In genomic region chr8:85035165-85035727, GRCm38 (mm10) we compare ENCODE assay signal across 8 mouse cellular contexts. TPM values are rescaled to one million over a fixed set of nuclear protein-coding genes. Genes with fewer than 3 reads are reported as not detected.
A peak's percentile ranks its signal among the peaks of the same experiment; 100 is the strongest.
DNase-seq lines count a peak whose midpoint lies in the region; ATAC-seq and TF ChIP-seq lines count a peak whose summit lies in the region.

No protein-coding gene starts in this region.

- H3K9me3 ChIP-seq in lung, embryonic 14.5 days (ENCODE audit: low read depth, low read length), result no peaks in the 10 kb centered on the region
- H3K9me3 ChIP-seq in embryonic facial prominence, embryonic 13.5 days, result no peaks in the 10 kb centered on the region
- H3K9me3 ChIP-seq in limb, embryonic 10.5 days (replicated peaks), result no peaks in the 10 kb centered on the region
- H3K9me3 ChIP-seq in neural tube, embryonic 14.5 days (ENCODE audit: control insufficient read depth, low read length), result no peaks in the 10 kb centered on the region

- 0 out of 2 replicates have a peak, but pooled peaks cover 16% of the 10 kb centered on the region for H3K4me1 ChIP-seq in lung, embryonic 14.5 days (ENCODE audit: insufficient read depth)
- peaks cover 30% of the 10 kb centered on the region for H3K4me1 ChIP-seq in embryonic facial prominence, embryonic 13.5 days
- peaks cover 34% of the 10 kb centered on the region for H3K4me1 ChIP-seq in limb, embryonic 10.5 days
- H3K4me1 ChIP-seq in neural tube, embryonic 14.5 days (ENCODE audit: control insufficient read depth, insufficient read depth, low read length), result peaks cover 24% of the 10 kb centered on the region

- H3K9ac ChIP-seq in lung, embryonic 14.5 days, result peak overlapping the region; percentile 90
- H3K9ac ChIP-seq in embryonic facial prominence, embryonic 13.5 days, result peak overlapping the region; percentile 95
- peak overlapping the region; percentile 87; the same call in 1 of the 2 replicates for H3K9ac ChIP-seq in neural tube, embryonic 14.5 days (replicated peaks; ENCODE audit: low read depth, low read length)

- ATAC-seq in lung, embryonic 14.5 days (ENCODE audit: insufficient read depth), result no peak
- ATAC-seq in embryonic facial prominence, embryonic 13.5 days (ENCODE audit: insufficient number of reproducible peaks, insufficient read depth, low FRiP score, low TSS enrichment, low read depth), result no peak
- ATAC-seq in neural tube, embryonic 14.5 days (ENCODE audit: low read depth), result no peak

- no peak for TF ChIP-seq CTCF in lung, embryonic 14.5 days (IDR thresholded peaks at IDR 0.05; ENCODE audit: low read depth)

- H3K27me3 ChIP-seq in lung, embryonic 14.5 days (ENCODE audit: insufficient read depth, low read length), result no peaks in the 10 kb centered on the region
- H3K27me3 ChIP-seq in embryonic facial prominence, embryonic 13.5 days, result no peaks in the 10 kb centered on the region
- H3K27me3 ChIP-seq in limb, embryonic 10.5 days (ENCODE audit: low read depth, poor library complexity, severe bottlenecking), result no peaks in the 10 kb centered on the region
- no peaks in the 10 kb centered on the region for H3K27me3 ChIP-seq in neural tube, embryonic 14.5 days (ENCODE audit: control insufficient read depth, insufficient read depth, low read length)

- H3K36me3 ChIP-seq in lung, embryonic 14.5 days (ENCODE audit: insufficient read depth), result peaks cover 42% of the 10 kb centered on the region
- peaks cover 40% of the 10 kb centered on the region for H3K36me3 ChIP-seq in embryonic facial prominence, embryonic 13.5 days
- peaks cover 51% of the 10 kb centered on the region for H3K36me3 ChIP-seq in limb, embryonic 10.5 days
- peaks cover 17% of the 10 kb centered on the region for H3K36me3 ChIP-seq in neural tube, embryonic 14.5 days (ENCODE audit: control insufficient read depth, insufficient read depth, low read length)

- peak overlapping the region; percentile 83 for H3K4me3 ChIP-seq in lung, embryonic 14.5 days (ENCODE audit: low read depth, low read length)
- H3K4me3 ChIP-seq in embryonic facial prominence, embryonic 13.5 days, result peak overlapping the region; percentile 81
- H3K4me3 ChIP-seq in limb, embryonic 10.5 days, result peak overlapping the region; percentile 81
- peak overlapping the region; percentile 77 for H3K4me3 ChIP-seq in neural tube, embryonic 14.5 days (ENCODE audit: low read depth, low read length)

- DNase-seq in lung, embryonic 14.5 days, result no peak
- DNase-seq in lung, postnatal 25 days (ENCODE audit: low spot score), result no peak
- DNase-seq in limb, embryonic 10.5 days (ENCODE audit: low spot score), result no peak
- no peak for DNase-seq in adrenal gland, postnatal 10 days
- DNase-seq in left cerebral cortex, adult 8-10 months (ENCODE audit: low spot score in 2 of 2), result no peak
- DNase-seq in cerebellum, postnatal 25 days, result no peak

- H3K27ac ChIP-seq in lung, embryonic 14.5 days (ENCODE audit: low read depth), result peak overlapping the region; percentile 100
- peak overlapping the region; percentile 100 for H3K27ac ChIP-seq in embryonic facial prominence, embryonic 13.5 days
- H3K27ac ChIP-seq in limb, embryonic 10.5 days, result peak overlapping the region; percentile 99
- no peak overlapping the region for H3K27ac ChIP-seq in neural tube, embryonic 14.5 days (ENCODE audit: low read depth, low read length)

- H3K4me2 ChIP-seq in lung, embryonic 14.5 days, result peak overlapping the region; percentile 93
- peak overlapping the region; percentile 80 for H3K4me2 ChIP-seq in embryonic facial prominence, embryonic 13.5 days
- peak overlapping the region; percentile 96 for H3K4me2 ChIP-seq in neural tube, embryonic 14.5 days (ENCODE audit: low read depth, low read length)

- WGBS in lung, embryonic 14.5 days, result 4% methylated on average over 12 of the region's 12 CpGs
- WGBS in embryonic facial prominence, embryonic 13.5 days, result 5% methylated on average over 12 of the region's 12 CpGs
- 8% methylated on average over 12 of the region's 12 CpGs for WGBS in limb, embryonic 10.5 days
- 6% methylated on average over 12 of the region's 12 CpGs for whole genome bisulfite sequencing in neural tube, embryonic 14.5 days

RNA-seq across cellular contexts. Expression of gene Tnpo2, which starts 1.5 kb away (rescaled TPM):
- 17.9 and 20.2 TPM in 2 replicates for polyA plus RNA-seq in lung, embryonic 14.5 days (2014; fragmentation: Nextera tagmentation; extraction: Ambion mirVana)
- 30.1 and 43.4 TPM in 2 replicates for polyA plus RNA-seq in embryonic facial prominence, embryonic 13.5 days (2015; fragmentation: Nextera tagmentation; extraction: Ambion mirVana)
- 28.1 and 28.4 TPM in 2 replicates for polyA plus RNA-seq in limb, embryonic 10.5 days (2016; fragmentation: Nextera tagmentation; extraction: Ambion mirVana)
- 30.8 and 45.8 TPM in 2 replicates for polyA plus RNA-seq in neural tube, embryonic 14.5 days (2014; fragmentation: Nextera tagmentation; extraction: Ambion mirVana)
- 10 to 100 TPM; 56.6 to 59.7 TPM for total RNA-seq in adrenal gland, postnatal 10 days (2021)
- 100 to 1,000 TPM; 134 to 186 (median 156) TPM for total RNA-seq in left cerebral cortex, adult 8-10 months (2022)

RNA-seq across cellular contexts. Expression of gene Trir, which starts 8.6 kb away (rescaled TPM):
- polyA plus RNA-seq in lung, embryonic 14.5 days (2014; fragmentation: Nextera tagmentation; extraction: Ambion mirVana), result 153 and 156 TPM in 2 replicates
- polyA plus RNA-seq in embryonic facial prominence, embryonic 13.5 days (2015; fragmentation: Nextera tagmentation; extraction: Ambion mirVana), result 133 and 146 TPM in 2 replicates
- 138 and 157 TPM in 2 replicates for polyA plus RNA-seq in limb, embryonic 10.5 days (2016; fragmentation: Nextera tagmentation; extraction: Ambion mirVana)
- polyA plus RNA-seq in neural tube, embryonic 14.5 days (2014; fragmentation: Nextera tagmentation; extraction: Ambion mirVana), result 153 and 161 TPM in 2 replicates
- 100 to 1,000 TPM; 143 to 155 TPM for total RNA-seq in adrenal gland, postnatal 10 days (2021)
- 100 to 1,000 TPM; 100 to 127 (median 115) TPM for total RNA-seq in left cerebral cortex, adult 8-10 months (2022)

RNA-seq across cellular contexts. Expression of gene Asna1, which starts 10.2 kb away (rescaled TPM):
- polyA plus RNA-seq in lung, embryonic 14.5 days (2014; fragmentation: Nextera tagmentation; extraction: Ambion mirVana), result 97.2 and 98.0 TPM in 2 replicates
- polyA plus RNA-seq in embryonic facial prominence, embryonic 13.5 days (2015; fragmentation: Nextera tagmentation; extraction: Ambion mirVana), result 126 and 139 TPM in 2 replicates
- polyA plus RNA-seq in limb, embryonic 10.5 days (2016; fragmentation: Nextera tagmentation; extraction: Ambion mirVana), result 161 and 163 TPM in 2 replicates
- polyA plus RNA-seq in neural tube, embryonic 14.5 days (2014; fragmentation: Nextera tagmentation; extraction: Ambion mirVana), result 119 and 128 TPM in 2 replicates
- total RNA-seq in adrenal gland, postnatal 10 days (2021), result 10 to 100 TPM; 86.5 to 92.4 TPM
- total RNA-seq in left cerebral cortex, adult 8-10 months (2022), result 100 to 1,000 TPM; 126 to 130 (median 127) TPM

RNA-seq across cellular contexts. Expression of gene Best2, which starts 20.9 kb away (rescaled TPM):
- not detected in 2 replicates for polyA plus RNA-seq in lung, embryonic 14.5 days (2014; fragmentation: Nextera tagmentation; extraction: Ambion mirVana)
- polyA plus RNA-seq in embryonic facial prominence, embryonic 13.5 days (2015; fragmentation: Nextera tagmentation; extraction: Ambion mirVana), result 0.14 TPM in 1 of 2 replicates, not detected in the other
- not detected in 2 replicates for polyA plus RNA-seq in limb, embryonic 10.5 days (2016; fragmentation: Nextera tagmentation; extraction: Ambion mirVana)
- 0.12 TPM in 1 of 2 replicates, not detected in the other for polyA plus RNA-seq in neural tube, embryonic 14.5 days (2014; fragmentation: Nextera tagmentation; extraction: Ambion mirVana)
- total RNA-seq in adrenal gland, postnatal 10 days (2021), result not detected
- total RNA-seq in left cerebral cortex, adult 8-10 months (2022), result not detected

RNA-seq across cellular contexts. Expression of gene Fbxw9, which starts 24.6 kb away (rescaled TPM):
- 23.1 and 23.7 TPM in 2 replicates for polyA plus RNA-seq in lung, embryonic 14.5 days (2014; fragmentation: Nextera tagmentation; extraction: Ambion mirVana)
- polyA plus RNA-seq in embryonic facial prominence, embryonic 13.5 days (2015; fragmentation: Nextera tagmentation; extraction: Ambion mirVana), result 36.7 and 38.2 TPM in 2 replicates
- polyA plus RNA-seq in limb, embryonic 10.5 days (2016; fragmentation: Nextera tagmentation; extraction: Ambion mirVana), result 19.9 and 23.1 TPM in 2 replicates
- 57.0 and 66.3 TPM in 2 replicates for polyA plus RNA-seq in neural tube, embryonic 14.5 days (2014; fragmentation: Nextera tagmentation; extraction: Ambion mirVana)
- 10 to 100 TPM; 22.4 to 24.9 TPM for total RNA-seq in adrenal gland, postnatal 10 days (2021)
- total RNA-seq in left cerebral cortex, adult 8-10 months (2022), result 10 to 100 TPM; 20.1 to 22.0 (median 21.1) TPM
